Mouse (Mus musculus): Measurements from ENCODE around the gene Rbfox3. TPM values are rescaled to one million over a fixed set of nuclear protein-coding genes. Genes with fewer than 3 reads are reported as not detected.
A peak's percentile ranks its signal among the peaks of the same experiment; 100 is the strongest.

Rbfox3 gene
- polyA plus RNA-seq, 1 experiment: 163 TPM

DNA sequence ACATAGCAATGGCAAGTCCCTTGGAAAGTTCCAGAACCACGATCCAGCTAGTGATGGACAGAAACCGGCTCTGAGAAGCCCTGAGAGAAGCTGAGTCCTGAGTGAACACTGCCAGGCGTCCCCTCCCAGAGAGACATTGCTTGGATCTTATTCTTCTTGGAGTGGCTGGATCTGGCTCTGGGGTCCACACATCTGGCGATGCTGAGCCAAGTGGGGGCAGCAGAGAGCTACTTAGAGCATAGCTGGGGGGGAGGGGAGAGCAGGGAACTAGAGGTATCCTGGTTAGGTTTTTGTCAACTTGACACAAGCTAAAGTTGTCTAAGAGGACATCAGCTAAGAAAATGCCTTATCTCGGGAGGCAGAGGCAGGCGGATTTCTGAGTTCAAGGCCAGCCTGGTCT lies 170.1 kb downstream of the Rbfox3 start:
- Histone ChIP-seq H3K4me3 (replicated peaks; ENCODE audit: insufficient read depth, low read depth, low read length) (no peak overlapping the region), H3K27ac (ENCODE audit: insufficient read depth, low read length) (no peak overlapping the region), H3K27me3 (ENCODE audit: control insufficient read depth, insufficient read depth, low read length) (no peaks in the 10 kb centered on the region), H3K4me1 (ENCODE audit: control insufficient read depth, insufficient read depth, low read length) (peaks cover 81% of the 10 kb centered on the region)
- peak in 1 of 2 experiments; percentile 43 for DNase-seq
- TF ChIP-seq POLR2A (IDR thresholded peaks at IDR 0.05; ENCODE audit: borderline replicate concordance, insufficient read depth, low read length): no peak
- TF ChIP-seq CTCF (IDR thresholded peaks at IDR 0.05; ENCODE audit: borderline replicate concordance, insufficient read depth, low read depth, low read length): peak; percentile 32; the same call in 1 of the 2 replicates
- 42% methylated on average over 6 of the region's 6 CpGs for WGBS

DNA sequence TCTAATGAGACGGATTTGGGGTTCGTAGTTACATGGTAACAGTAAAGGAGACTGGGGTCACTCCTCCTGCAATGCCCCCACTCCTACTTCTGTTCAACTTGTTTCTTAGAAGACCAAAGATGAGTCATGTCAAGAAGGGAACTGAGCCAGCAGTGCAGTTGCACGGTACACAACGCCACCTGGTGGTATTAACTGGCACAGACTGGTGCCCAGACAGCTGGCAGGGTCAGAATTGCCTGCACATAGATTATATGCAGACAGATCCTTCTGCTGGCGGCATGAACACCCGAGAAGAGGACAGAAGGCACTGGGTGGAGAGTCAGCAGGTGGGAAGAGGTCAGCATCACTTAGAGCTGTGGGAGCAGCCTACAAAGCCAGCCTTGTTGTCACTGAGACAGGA lies 171.4 kb downstream of the Rbfox3 start:
- 4% methylated on average over 6 of the region's 6 CpGs for WGBS
- TF ChIP-seq CTCF (IDR thresholded peaks at IDR 0.05; ENCODE audit: borderline replicate concordance, insufficient read depth, low read depth, low read length) (peak; percentile 96), POLR2A (IDR thresholded peaks at IDR 0.05; ENCODE audit: borderline replicate concordance, insufficient read depth, low read length) (no peak)
- Histone ChIP-seq H3K27ac (ENCODE audit: insufficient read depth, low read length) (no peak overlapping the region), H3K4me3 (replicated peaks; ENCODE audit: insufficient read depth, low read depth, low read length) (no peak overlapping the region), H3K27me3 (ENCODE audit: control insufficient read depth, insufficient read depth, low read length) (no peaks in the 10 kb centered on the region), H3K4me1 (ENCODE audit: control insufficient read depth, insufficient read depth, low read length) (peaks cover 84% of the 10 kb centered on the region)
- peak; percentile 85 to 89 for DNase-seq

DNA sequence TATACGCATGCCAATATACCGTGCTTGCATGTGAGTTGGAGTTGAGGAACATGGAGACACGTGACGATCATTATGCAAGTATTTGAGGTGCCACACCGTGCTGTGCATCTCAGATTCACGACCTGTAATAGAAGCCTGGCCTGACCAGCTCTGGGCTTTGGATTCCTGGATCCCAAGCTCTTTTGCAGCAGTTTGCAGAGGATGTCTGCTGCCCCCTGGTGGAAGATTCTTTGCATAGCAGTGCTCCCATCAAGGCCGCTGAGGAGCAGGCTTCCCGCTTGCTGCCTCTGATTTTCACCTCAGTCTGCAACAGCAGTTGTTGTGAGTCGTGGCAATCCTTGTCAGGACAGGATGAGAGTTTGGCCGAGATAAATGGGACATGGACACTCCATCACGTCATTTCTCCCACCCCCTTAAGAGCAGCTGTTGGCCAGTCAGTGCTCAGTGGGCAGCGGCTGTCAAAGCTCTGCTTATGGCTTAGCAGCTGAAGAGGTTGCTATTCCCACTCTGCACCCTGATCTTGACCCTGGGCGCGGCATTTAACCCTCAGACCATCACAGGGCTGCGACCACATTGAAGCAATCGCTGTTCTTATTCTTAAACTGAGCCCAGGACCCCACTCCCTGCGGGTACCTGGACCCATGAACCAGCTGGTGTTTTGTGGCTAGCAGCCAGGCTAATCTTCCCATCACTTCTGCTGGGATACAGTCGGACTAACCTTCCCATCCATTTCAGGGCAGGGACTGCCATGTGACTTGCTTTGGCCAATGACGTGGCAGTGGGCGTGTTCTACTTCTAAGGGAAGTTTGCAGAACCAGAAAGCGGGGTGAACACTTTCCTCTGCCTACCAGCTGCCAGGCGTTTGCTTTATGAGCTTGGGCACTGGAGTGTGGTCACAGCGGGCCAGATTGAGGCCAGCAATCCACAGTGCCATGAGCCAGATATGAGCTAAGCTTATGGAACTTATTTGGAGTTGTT lies 172.3 kb downstream of the Rbfox3 start:
- Histone ChIP-seq H3K4me1 (ENCODE audit: control insufficient read depth, insufficient read depth, low read length) (peaks cover 84% of the 10 kb centered on the region), H3K27me3 (ENCODE audit: control insufficient read depth, insufficient read depth, low read length) (no peaks in the 10 kb centered on the region), H3K4me3 (replicated peaks; ENCODE audit: insufficient read depth, low read depth, low read length) (no peak overlapping the region), H3K27ac (ENCODE audit: insufficient read depth, low read length) (no peak overlapping the region)
- TF ChIP-seq POLR2A (IDR thresholded peaks at IDR 0.05; ENCODE audit: borderline replicate concordance, insufficient read depth, low read length) (no peak), CTCF (IDR thresholded peaks at IDR 0.05; ENCODE audit: borderline replicate concordance, insufficient read depth, low read depth, low read length) (peak; percentile 91)
- peak; percentile 82 to 89 for DNase-seq
- WGBS: 6% methylated on average over 23 of the region's 23 CpGs

DNA sequence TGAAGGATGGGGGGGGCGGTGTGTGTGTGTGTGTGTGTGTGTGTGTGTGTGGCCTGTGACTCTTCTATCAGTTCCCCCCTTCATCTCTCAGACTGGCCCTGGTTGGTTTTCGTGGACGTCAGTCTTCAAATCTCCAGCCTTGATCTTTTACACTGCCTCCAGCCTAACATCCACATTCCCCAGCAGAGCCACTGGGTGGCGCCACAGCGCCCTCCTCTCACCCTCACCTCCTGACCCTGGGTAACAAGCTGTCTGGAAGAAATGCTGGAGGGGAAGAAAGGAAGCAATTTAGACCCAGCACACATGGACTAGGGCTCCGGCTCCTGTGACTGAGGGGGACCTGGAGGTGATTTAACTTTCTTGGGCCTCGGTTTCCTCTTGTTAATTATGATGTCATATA lies 173.1 kb downstream of the Rbfox3 start:
- WGBS: 35% methylated on average over 7 of the region's 7 CpGs
- Histone ChIP-seq H3K27ac (ENCODE audit: insufficient read depth, low read length) (no peak overlapping the region), H3K27me3 (ENCODE audit: control insufficient read depth, insufficient read depth, low read length) (no peaks in the 10 kb centered on the region), H3K4me3 (replicated peaks; ENCODE audit: insufficient read depth, low read depth, low read length) (no peak overlapping the region), H3K4me1 (ENCODE audit: control insufficient read depth, insufficient read depth, low read length) (peaks cover 90% of the 10 kb centered on the region)
- TF ChIP-seq CTCF (IDR thresholded peaks at IDR 0.05; ENCODE audit: borderline replicate concordance, insufficient read depth, low read depth, low read length) (peak; percentile 56), POLR2A (IDR thresholded peaks at IDR 0.05; ENCODE audit: borderline replicate concordance, insufficient read depth, low read length) (no peak)
- DNase-seq: peak in 1 of 2 experiments; percentile 54

DNA sequence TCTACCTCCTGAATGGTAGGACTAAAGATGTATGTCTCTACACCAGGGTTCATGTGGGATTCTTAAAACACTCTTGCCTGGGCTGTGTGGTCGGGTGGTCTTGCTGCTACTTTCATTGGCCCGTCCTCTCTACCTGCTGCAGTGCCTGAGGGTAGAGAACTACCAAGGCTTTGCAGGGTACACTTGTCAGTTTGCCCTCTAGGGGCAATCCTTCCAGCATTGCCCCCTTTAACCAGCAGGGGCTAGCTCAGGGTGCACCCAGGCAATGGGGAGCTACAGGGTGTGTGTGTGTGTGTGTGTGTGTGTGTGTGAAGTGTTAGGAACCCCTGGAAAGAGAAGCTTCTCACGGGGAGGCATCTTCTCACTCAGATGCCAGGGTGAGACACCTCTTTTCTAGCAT lies 173.6 kb downstream of the Rbfox3 start:
- H3K27ac ChIP-seq (ENCODE audit: insufficient read depth, low read length): no peak overlapping the region
- DNase-seq: no peak
- no peak overlapping the region for H3K4me3 ChIP-seq (replicated peaks; ENCODE audit: insufficient read depth, low read depth, low read length)
- WGBS: 55% methylated on average over 3 of the region's 3 CpGs
- no peak for TF ChIP-seq POLR2A (IDR thresholded peaks at IDR 0.05; ENCODE audit: borderline replicate concordance, insufficient read depth, low read length)
- 0 out of 2 replicates have a peak, but pooled peaks have one; percentile 19 for TF ChIP-seq CTCF (IDR thresholded peaks at IDR 0.05; ENCODE audit: borderline replicate concordance, insufficient read depth, low read depth, low read length)
- H3K4me1 ChIP-seq (ENCODE audit: control insufficient read depth, insufficient read depth, low read length): peaks cover 91% of the 10 kb centered on the region
- no peaks in the 10 kb centered on the region for H3K27me3 ChIP-seq (ENCODE audit: control insufficient read depth, insufficient read depth, low read length)

DNA sequence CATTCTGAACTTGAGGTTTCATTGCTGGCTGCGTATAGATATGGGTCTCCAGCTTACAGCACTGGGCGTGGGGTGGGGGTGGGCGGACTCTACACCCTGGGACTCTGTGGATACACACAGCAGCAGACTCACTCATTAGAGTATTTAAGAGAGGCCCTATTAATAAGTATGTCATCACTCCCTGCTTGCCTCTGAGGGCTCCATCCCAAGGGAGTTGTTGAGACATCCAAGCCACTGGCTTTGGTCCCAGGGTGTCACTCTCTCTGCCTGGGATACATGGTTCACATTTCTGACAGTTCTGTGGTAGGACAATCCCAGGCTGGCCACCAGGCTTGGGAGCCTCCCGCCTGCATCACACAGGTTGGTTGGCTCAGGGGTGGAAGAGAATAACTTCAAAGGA lies 174.4 kb downstream of the Rbfox3 start:
- Histone ChIP-seq H3K4me3 (replicated peaks; ENCODE audit: insufficient read depth, low read depth, low read length) (no peak overlapping the region), H3K4me1 (ENCODE audit: control insufficient read depth, insufficient read depth, low read length) (peaks cover 94% of the 10 kb centered on the region), H3K27me3 (ENCODE audit: control insufficient read depth, insufficient read depth, low read length) (no peaks in the 10 kb centered on the region), H3K27ac (ENCODE audit: insufficient read depth, low read length) (no peak overlapping the region)
- DNase-seq: no peak
- 59% methylated on average over 4 of the region's 4 CpGs for WGBS
- no peak for TF ChIP-seq POLR2A (IDR thresholded peaks at IDR 0.05; ENCODE audit: borderline replicate concordance, insufficient read depth, low read length)
- TF ChIP-seq CTCF (IDR thresholded peaks at IDR 0.05; ENCODE audit: borderline replicate concordance, insufficient read depth, low read depth, low read length): no peak

DNA sequence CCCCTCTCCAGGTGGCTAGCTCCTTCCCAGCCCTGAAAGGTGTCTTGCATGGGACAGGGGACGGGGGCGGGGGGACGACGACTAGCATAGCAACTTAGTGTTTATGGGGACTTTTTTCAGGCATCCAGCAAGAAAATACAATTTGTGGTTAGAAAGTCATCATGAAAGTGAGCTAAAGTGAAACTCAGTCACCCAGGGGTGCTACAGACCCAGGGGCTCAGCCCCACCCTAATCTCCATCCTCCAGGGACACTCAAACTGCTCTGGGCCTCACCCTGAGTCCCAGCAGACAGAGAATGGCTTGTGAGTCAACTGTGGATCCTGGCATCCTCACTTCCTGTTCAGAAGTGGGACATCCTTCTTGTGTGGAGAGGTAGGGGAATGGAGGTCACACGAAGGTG lies 179.7 kb downstream of the Rbfox3 start:
- 77% methylated on average over 5 of the region's 5 CpGs for WGBS

DNA sequence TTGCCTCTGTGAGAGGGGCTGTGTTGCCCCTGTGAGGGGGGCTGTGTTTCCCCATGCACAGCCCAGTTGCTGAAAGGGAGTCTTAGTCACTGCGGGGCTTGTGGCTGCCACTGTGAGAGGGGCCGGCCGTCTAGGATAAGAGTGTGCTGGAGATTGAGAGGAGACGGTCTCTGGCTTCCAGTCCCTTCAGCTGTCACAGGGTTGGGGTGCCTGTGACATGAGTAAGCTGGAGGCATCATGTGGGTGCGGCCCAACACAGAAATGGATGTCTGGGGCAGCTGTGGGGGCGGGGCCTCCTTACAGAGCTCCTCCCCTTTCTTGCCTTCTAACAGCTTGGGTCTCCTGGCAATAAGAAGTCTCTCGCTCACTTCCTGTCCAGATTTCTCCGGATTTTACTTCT lies 182.0 kb downstream of the Rbfox3 start:
- Histone ChIP-seq H3K4me1 (ENCODE audit: control insufficient read depth, insufficient read depth, low read length) (peaks cover 89% of the 10 kb centered on the region), H3K27ac (ENCODE audit: insufficient read depth, low read length) (no peak overlapping the region), H3K4me3 (replicated peaks; ENCODE audit: insufficient read depth, low read depth, low read length) (no peak overlapping the region), H3K27me3 (ENCODE audit: control insufficient read depth, insufficient read depth, low read length) (no peaks in the 10 kb centered on the region)
- DNase-seq: no peak
- TF ChIP-seq CTCF (IDR thresholded peaks at IDR 0.05; ENCODE audit: borderline replicate concordance, insufficient read depth, low read depth, low read length) (no peak), POLR2A (IDR thresholded peaks at IDR 0.05; ENCODE audit: borderline replicate concordance, insufficient read depth, low read length) (no peak)
- 34% methylated on average over 8 of the region's 8 CpGs for WGBS

More for the DNA sequence above, 179.7 kb downstream of the Rbfox3 start:
- no peak overlapping the region for H3K27ac ChIP-seq (ENCODE audit: insufficient read depth, low read length)
- DNase-seq: no peak
- H3K4me3 ChIP-seq (replicated peaks; ENCODE audit: insufficient read depth, low read depth, low read length): no peak overlapping the region
- TF ChIP-seq CTCF (IDR thresholded peaks at IDR 0.05; ENCODE audit: borderline replicate concordance, insufficient read depth, low read depth, low read length) (no peak), POLR2A (IDR thresholded peaks at IDR 0.05; ENCODE audit: borderline replicate concordance, insufficient read depth, low read length) (no peak)
- no peaks in the 10 kb centered on the region for H3K27me3 ChIP-seq (ENCODE audit: control insufficient read depth, insufficient read depth, low read length)
- H3K4me1 ChIP-seq (ENCODE audit: control insufficient read depth, insufficient read depth, low read length): peaks cover 90% of the 10 kb centered on the region
